Mouse (Mus musculus) ES-E14 (cell line): ENCODE measurements at regions not wholly inside any gene's neighbourhood (a gene's known extent, or its start where the extent isn't known, plus 50 kb on each side); places are given as distances from the start of the nearest gene placed in this dataset.

Experiments used
- CHD2 ChIP-seq: IDR thresholded peaks from 2 replicates; pipeline ENCODE4 v1.6.1; 2014; ENCODE audit warnings: mild to moderate bottlenecking, low read depth, low read length, inconsistent platforms
- MAFK ChIP-seq: IDR thresholded peaks from 2 replicates; pipeline ENCODE4 v1.6.1; 2014; ENCODE audit warnings: mild to moderate bottlenecking, low read depth, low read length, inconsistent platforms; ENCODE audit not compliant: insufficient read depth
- ZC3H11A ChIP-seq: IDR thresholded peaks from 2 replicates; pipeline ENCODE4 v1.6.1; 2012; ENCODE audit warnings: low read depth, mild to moderate bottlenecking, inconsistent platforms, low read length, borderline replicate concordance
- ZNF384 ChIP-seq: IDR thresholded peaks from 2 replicates; pipeline ENCODE4 v1.6.1; 2012; ENCODE audit warnings: low read depth, low read length, inconsistent platforms

GRCm38 (mm10) chr19:54259175-54259574 is 215.2 kb downstream of the Adra2a start:
- TF ChIP-seq MAFK, result no peak
- TF ChIP-seq ZC3H11A, result no peak
- no peak for TF ChIP-seq CHD2
- no peak for TF ChIP-seq ZNF384
